Mouse (Mus musculus): ENCODE data around the gene Il17rc. TPM values are rescaled to one million over a fixed set of nuclear protein-coding genes. Genes with fewer than 3 reads are reported as not detected.

Il17rc gene
- polyA plus RNA-seq, 1 experiment from 2014 or later, result 1.4 TPM

- Histone ChIP-seq H3K4me1 (peaks cover 31% of the 10 kb centered on the region), H3K9me3 (replicated peaks) (no peaks in the 10 kb centered on the region), H3K36me3 (ENCODE audit: poor library complexity, severe bottlenecking) (no peaks in the 10 kb centered on the region), H3K4me2 (no peak overlapping the region), H3K9ac (no peak overlapping the region), H3K27ac (no peak overlapping the region), H3K27me3 (peaks cover 18% of the 10 kb centered on the region), H3K4me3 (no peak overlapping the region)
- ATAC-seq, result no peak
- 70% methylated on average over 18 of the region's 18 CpGs for WGBS
Measured at GRCm38 (mm10) chr6:113480555-113481373, 9.5 kb downstream of the Il17rc start.

GRCm38 (mm10) chr6:113482477-113483099, 11.4 kb downstream of the Il17rc start:
- Histone ChIP-seq H3K9ac (peak overlapping the region; percentile 71), H3K4me2 (peak overlapping the region; percentile 86), H3K36me3 (ENCODE audit: poor library complexity, severe bottlenecking) (peaks cover 8% of the 10 kb centered on the region), H3K4me3 (peak overlapping the region; percentile 68), H3K9me3 (replicated peaks) (no peaks in the 10 kb centered on the region), H3K4me1 (peaks cover 40% of the 10 kb centered on the region), H3K27ac (peak overlapping the region; percentile 74), H3K27me3 (peaks cover 14% of the 10 kb centered on the region)
- ATAC-seq, result peak; percentile 65
- WGBS, result under 1% methylated on average over 65 of the region's 65 CpGs

- H3K9me3 ChIP-seq (replicated peaks), result no peaks in the 10 kb centered on the region
- H3K27me3 ChIP-seq, result peaks cover 14% of the 10 kb centered on the region
- H3K9ac ChIP-seq, result peak within 1 kb of the TSS; percentile 80
- H3K27ac ChIP-seq, result peak within 1 kb of the TSS; percentile 84
- H3K4me2 ChIP-seq, result peak within 1 kb of the TSS; percentile 86
- H3K4me3 ChIP-seq, result peak within 1 kb of the TSS; percentile 68
- WGBS, result under 1% methylated on average over 26 of the region's 26 CpGs
- peaks cover 40% of the 10 kb centered on the region for H3K4me1 ChIP-seq
- peak; percentile 97 for ATAC-seq
- H3K36me3 ChIP-seq (ENCODE audit: poor library complexity, severe bottlenecking), result peaks cover 14% of the 10 kb centered on the region
Measured at GRCm38 (mm10) chr6:113483100-113483615, 11.9 kb downstream of the Il17rc start, which contains the start of gene Creld1. Gene Creld1 (plus strand): TSS chr6:113483297.

DNA sequence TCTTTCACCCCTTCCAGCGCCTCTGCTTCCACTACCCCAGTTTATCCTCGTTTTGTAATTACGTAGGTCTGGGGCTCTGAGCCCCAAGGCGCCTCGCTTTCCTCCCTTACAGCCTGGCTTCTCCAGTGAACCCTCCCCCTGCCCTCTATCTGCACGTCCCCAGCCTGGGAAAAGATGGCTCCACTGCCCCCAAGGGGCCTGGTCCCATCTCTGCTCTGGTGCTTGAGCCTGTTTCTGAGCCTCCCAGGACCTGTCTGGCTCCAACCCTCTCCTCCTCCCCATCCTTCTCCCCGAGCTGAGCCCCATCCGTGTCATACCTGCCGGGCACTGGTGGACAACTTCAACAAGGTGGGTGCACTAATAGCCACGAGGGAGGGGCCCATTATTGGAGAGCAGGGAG, 12.5 kb downstream of the Il17rc start:
- H3K4me3 ChIP-seq, result peak overlapping the region; percentile 68
- peak overlapping the region; percentile 80 for H3K9ac ChIP-seq
- ATAC-seq, result peak; percentile 63
- peaks cover 19% of the 10 kb centered on the region for H3K36me3 ChIP-seq (ENCODE audit: poor library complexity, severe bottlenecking)
- H3K27ac ChIP-seq, result peak overlapping the region; percentile 84
- WGBS, result 10% methylated on average over 10 of the region's 10 CpGs
- H3K27me3 ChIP-seq, result peaks cover 14% of the 10 kb centered on the region
- H3K4me1 ChIP-seq, result peaks cover 40% of the 10 kb centered on the region
- H3K9me3 ChIP-seq (replicated peaks), result no peaks in the 10 kb centered on the region
- H3K4me2 ChIP-seq, result peak overlapping the region; percentile 86

GRCm38 (mm10) chr6:113487125-113487576, 15.9 kb downstream of the Il17rc start:
- Histone ChIP-seq H3K27me3 (no peaks in the 10 kb centered on the region; the same call in 1 of the 2 replicates), H3K9ac (no peak overlapping the region), H3K4me3 (no peak overlapping the region), H3K36me3 (ENCODE audit: poor library complexity, severe bottlenecking) (peaks cover 50% of the 10 kb centered on the region), H3K4me1 (peaks cover 35% of the 10 kb centered on the region), H3K4me2 (no peak overlapping the region), H3K27ac (peak overlapping the region; percentile 11; the same call in 1 of the 2 replicates), H3K9me3 (replicated peaks) (no peaks in the 10 kb centered on the region)
- 49% methylated on average over 7 of the region's 7 CpGs for WGBS
- no peak for ATAC-seq

DNA sequence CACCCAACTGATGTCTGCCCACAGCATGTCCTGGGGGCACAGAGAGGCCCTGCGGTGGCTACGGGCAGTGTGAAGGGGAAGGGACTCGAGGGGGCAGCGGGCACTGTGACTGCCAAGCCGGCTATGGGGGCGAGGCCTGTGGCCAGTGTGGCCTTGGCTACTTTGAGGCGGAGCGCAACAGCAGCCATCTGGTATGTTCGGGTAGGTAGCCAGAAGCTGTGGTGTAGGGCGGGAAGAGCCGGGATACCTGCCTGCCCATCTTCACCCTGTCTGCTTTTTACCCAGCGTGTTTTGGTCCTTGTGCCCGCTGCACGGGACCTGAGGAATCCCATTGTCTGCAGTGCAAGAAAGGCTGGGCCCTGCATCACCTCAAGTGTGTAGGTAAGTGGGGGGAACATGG, 18.2 kb downstream of the Il17rc start:
- no peak for ATAC-seq
- H3K27me3 ChIP-seq, result no peaks in the 10 kb centered on the region
- H3K4me3 ChIP-seq, result no peak overlapping the region
- H3K4me2 ChIP-seq, result no peak overlapping the region
- H3K27ac ChIP-seq, result no peak overlapping the region
- peaks cover 26% of the 10 kb centered on the region for H3K4me1 ChIP-seq
- no peak overlapping the region for H3K9ac ChIP-seq
- WGBS, result 94% methylated on average over 14 of the region's 14 CpGs
- peaks cover 62% of the 10 kb centered on the region for H3K36me3 ChIP-seq (ENCODE audit: poor library complexity, severe bottlenecking)
- no peaks in the 10 kb centered on the region for H3K9me3 ChIP-seq (replicated peaks)

GRCm38 (mm10) chr6:113492101-113492864, 21.1 kb downstream of the Il17rc start:
- H3K36me3 ChIP-seq (ENCODE audit: poor library complexity, severe bottlenecking), result peaks cover 58% of the 10 kb centered on the region
- H3K9me3 ChIP-seq (replicated peaks), result no peaks in the 10 kb centered on the region
- H3K4me2 ChIP-seq, result no peak overlapping the region
- no peak overlapping the region for H3K27ac ChIP-seq
- H3K4me3 ChIP-seq, result no peak overlapping the region
- peaks cover 12% of the 10 kb centered on the region for H3K4me1 ChIP-seq
- peaks cover 12% of the 10 kb centered on the region for H3K27me3 ChIP-seq
- no peak overlapping the region for H3K9ac ChIP-seq
- WGBS, result 83% methylated on average over 24 of the region's 24 CpGs
- ATAC-seq, result no peak

DNA sequence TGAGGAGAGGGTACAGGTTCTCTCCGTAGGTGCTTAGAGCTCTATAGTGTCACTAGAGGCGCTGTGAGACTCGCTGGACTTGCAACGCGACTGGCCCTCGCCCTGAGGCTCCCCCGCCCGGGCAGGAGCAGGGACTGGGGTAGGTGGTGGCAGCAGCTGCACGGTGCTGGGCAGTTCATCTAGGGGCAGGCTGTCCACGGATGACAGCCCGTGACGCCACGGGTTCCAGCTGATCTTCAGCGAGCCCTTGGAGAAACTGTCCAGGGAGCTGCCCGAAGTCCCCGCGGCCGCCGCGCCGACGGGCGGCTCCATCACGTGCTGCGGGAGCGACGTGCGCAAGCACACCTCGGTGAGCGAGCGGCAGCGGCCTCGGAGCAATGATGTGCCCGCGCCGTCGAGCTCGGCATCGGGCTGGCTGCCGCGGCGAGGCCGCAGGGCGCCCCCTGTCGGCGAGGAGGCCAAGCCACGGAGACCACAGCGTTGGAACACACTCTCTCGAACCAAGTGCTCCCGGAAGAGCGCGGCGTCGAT, 23.1 kb downstream of the Il17rc start:
- peak overlapping the region; percentile 50 for H3K9ac ChIP-seq
- peaks cover 40% of the 10 kb centered on the region for H3K36me3 ChIP-seq (ENCODE audit: poor library complexity, severe bottlenecking)
- H3K4me1 ChIP-seq, result peaks cover 12% of the 10 kb centered on the region
- no peaks in the 10 kb centered on the region for H3K9me3 ChIP-seq (replicated peaks)
- H3K4me2 ChIP-seq, result peak overlapping the region; percentile 63
- peaks cover 12% of the 10 kb centered on the region for H3K27me3 ChIP-seq
- under 1% methylated on average over 54 of the region's 54 CpGs for WGBS
- peak; percentile 79 for ATAC-seq
- peak overlapping the region; percentile 40 for H3K4me3 ChIP-seq
- no peak overlapping the region for H3K27ac ChIP-seq

DNA sequence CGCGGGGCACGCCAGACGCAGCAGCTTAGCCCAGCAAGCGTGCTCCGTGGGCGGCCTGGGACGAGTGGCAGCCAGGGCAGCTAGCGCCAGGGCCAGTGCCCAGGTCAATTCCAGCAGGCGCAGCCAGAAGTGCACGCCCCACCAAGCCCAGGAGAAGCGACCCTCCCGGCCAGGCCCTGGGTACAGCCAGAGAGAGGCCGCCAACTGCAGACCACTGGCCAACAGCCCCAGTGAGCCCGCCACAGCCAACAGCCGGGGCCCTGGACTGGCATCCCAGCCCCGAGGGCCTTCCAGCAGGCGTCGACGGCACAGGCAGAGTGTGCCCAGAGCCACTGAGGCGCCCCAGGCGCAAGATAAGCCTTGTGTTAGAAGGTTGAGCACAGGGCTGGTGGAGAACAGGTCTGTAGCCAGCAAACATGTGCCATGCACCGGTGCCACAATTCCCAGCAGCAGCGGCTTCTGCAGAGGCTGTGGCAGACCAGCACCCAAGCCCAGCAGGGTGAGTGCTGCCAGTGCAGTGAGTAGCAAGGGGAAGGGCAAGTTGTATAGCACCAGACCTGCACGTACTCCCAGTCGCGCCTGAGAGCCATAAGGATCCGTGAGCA, 23.9 kb downstream of the Il17rc start:
- peak; percentile 2; the same call in 1 of the 2 replicates for ATAC-seq
- 0 out of 2 replicates have a peak overlapping the region, but pooled peaks have one; percentile 50 for H3K9ac ChIP-seq
- H3K9me3 ChIP-seq (replicated peaks), result no peaks in the 10 kb centered on the region
- peaks cover 12% of the 10 kb centered on the region for H3K27me3 ChIP-seq
- H3K4me3 ChIP-seq, result peak overlapping the region; percentile 40
- H3K36me3 ChIP-seq (ENCODE audit: poor library complexity, severe bottlenecking), result peaks cover 32% of the 10 kb centered on the region
- peaks cover 12% of the 10 kb centered on the region for H3K4me1 ChIP-seq
- no peak overlapping the region for H3K27ac ChIP-seq
- WGBS, result 59% methylated on average over 28 of the region's 28 CpGs
- H3K4me2 ChIP-seq, result peak overlapping the region; percentile 63

DNA sequence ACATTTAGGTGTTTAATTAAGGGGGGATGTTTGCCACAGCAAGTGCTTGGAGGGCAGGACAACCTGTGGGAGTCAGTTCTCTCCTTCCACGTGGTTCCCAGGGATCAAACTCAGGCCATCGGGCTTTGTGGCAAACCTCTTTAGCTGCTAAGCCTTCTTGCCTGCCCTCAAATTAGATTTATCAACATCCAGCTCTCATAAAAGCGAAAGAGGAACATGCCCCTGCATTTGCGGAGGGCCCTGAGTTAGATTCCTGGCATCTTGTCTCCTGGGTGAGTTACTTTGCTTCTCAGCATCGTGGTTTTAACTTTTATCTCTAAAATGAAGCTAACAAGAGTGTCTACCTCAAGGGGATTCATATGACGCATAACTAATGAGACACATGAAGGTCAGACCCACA, 28.1 kb downstream of the Il17rc start:
- no peak overlapping the region for H3K4me3 ChIP-seq
- no peak for ATAC-seq
- H3K4me1 ChIP-seq, result peaks cover 15% of the 10 kb centered on the region
- H3K9ac ChIP-seq, result no peak overlapping the region
- H3K36me3 ChIP-seq (ENCODE audit: poor library complexity, severe bottlenecking), result no peaks in the 10 kb centered on the region
- H3K4me2 ChIP-seq, result no peak overlapping the region
- H3K9me3 ChIP-seq (replicated peaks), result no peaks in the 10 kb centered on the region
- WGBS, result 80% methylated on average over 6 of the region's 6 CpGs
- H3K27ac ChIP-seq, result no peak overlapping the region
- peaks cover 19% of the 10 kb centered on the region for H3K27me3 ChIP-seq

Data from forebrain, embryonic 13.5 days (tissue).